Mouse (Mus musculus): ENCODE measurements around the gene Fam98a. TPM values are rescaled to one million over a fixed set of nuclear protein-coding genes. Genes with fewer than 3 reads are reported as not detected.

Fam98a gene
- 96.4 TPM for polyA plus RNA-seq (2014; fragmentation: Illumina TruSeq; extraction: RNeasy Lipid Tissue Mini Kit (QIAGEN cat#74804); ENCODE audit: low read depth, low replicate concordance)

GRCm38 (mm10) chr17:75551512-75552400 is at the start of gene Fam98a:
TSS of gene Fam98a (minus strand) at chr17:75551946.

Other genes with a start within 250 kb of the Fam98a start
- 15.1 TPM for gene Rasgrp3, start 116.0 kb downstream of the Fam98a start, polyA plus RNA-seq (2014; fragmentation: Illumina TruSeq; extraction: RNeasy Lipid Tissue Mini Kit (QIAGEN cat#74804); ENCODE audit: low read depth, low replicate concordance)

Measured in sigmoid colon, adult 10 weeks (tissue).